Mouse (Mus musculus) forebrain, postnatal 0 days (tissue): ENCODE results near the gene Uimc1. TPM values are rescaled to one million over a fixed set of nuclear protein-coding genes. Genes with fewer than 3 reads are reported as not detected.

Experiments used
- ATAC-seq: fragments of 200-750 bp; cut with Nextera tagmentation; 2 replicates; pipeline ENCODE4 v1.8.0; 2017; ENCODE audit warnings: mild to moderate bottlenecking, moderate library complexity
- DNase-seq: peaks from one replicate; pipeline ENCODE4 v3.0.0-alpha.2; 2015
- H3K27ac ChIP-seq: fragments of 300-500 bp; sonication (generic); 2 replicates; pipeline ENCODE4 v1.5.1; 2014; ENCODE audit warnings: low read depth, mild to moderate bottlenecking, antibody characterized with exemption, low read length, moderate library complexity, mixed read lengths
- H3K27me3 ChIP-seq: fragments of 300-500 bp; sonication (generic); 2 replicates; pipeline ENCODE4 v1.6.1; 2014; ENCODE audit warnings: mild to moderate bottlenecking, low read length, mixed read lengths; ENCODE audit not compliant: insufficient read depth
- H3K36me3 ChIP-seq: fragments of 300-500 bp; sonication (generic); 2 replicates; pipeline ENCODE4 v1.6.1; 2014; ENCODE audit warnings: mild to moderate bottlenecking, moderate library complexity; ENCODE audit not compliant: insufficient read depth
- H3K4me1 ChIP-seq: fragments of 300-500 bp; sonication (generic); 2 replicates; pipeline ENCODE4 v1.6.1; 2014; ENCODE audit warnings: antibody characterized with exemption; ENCODE audit not compliant: insufficient read depth
- H3K4me2 ChIP-seq: fragments of 300-500 bp; sonication (generic); 2 replicates; pipeline ENCODE4 v1.6.1; 2014; ENCODE audit warnings: low read depth, mild to moderate bottlenecking, moderate library complexity
- H3K4me3 ChIP-seq: fragments of 300-500 bp; sonication (generic); 2 replicates; pipeline ENCODE4 v1.5.1; 2014; ENCODE audit warnings: low read depth, low read length, mixed read lengths
- H3K9ac ChIP-seq: fragments of 300-500 bp; sonication (generic); 2 replicates; pipeline ENCODE4 v1.6.1; 2014; ENCODE audit warnings: mild to moderate bottlenecking
- H3K9me3 ChIP-seq: fragments of 300-500 bp; sonication (generic); 2 replicates; pipeline ENCODE4 v1.6.1; 2016; ENCODE audit warnings: low read length
- CTCF ChIP-seq: sonication (generic); IDR thresholded peaks from 2 replicates; pipeline ENCODE4 v1.5.1; 2016; ENCODE audit warnings: antibody characterized with exemption, control low read depth, low read depth
- WGBS: fragments of 180-500 bp; shearing (Covaris S2); extraction: QIAGEN DNeasy Blood & Tissue Kit; methylation state at CpG from one replicate; pipeline ENCODE4 v1.1.7; 2014; 5-methylcytosine and 5-hydroxymethylcytosine counted together
- polyA plus RNA-seq: library from polyadenylated mRNA; unstranded; fragments of >200 nt; fragmentation: Nextera tagmentation; extraction: Ambion mirVana; gene quantifications from 2 replicates; pipeline ENCODE4 v1.2.1, GENCODE M21; 2015
- total RNA-seq: library from RNA; depleted of rRNA; stranded (reverse); fragments of >200 nt; gene quantifications from 2 replicates; pipeline ENCODE4 v1.2.3, GENCODE M21; 2014

Gene Uimc1
- total and polyA plus RNA-seq, 2 experiments from 2014 or later, result 12.2 to 12.6 TPM

DNA sequence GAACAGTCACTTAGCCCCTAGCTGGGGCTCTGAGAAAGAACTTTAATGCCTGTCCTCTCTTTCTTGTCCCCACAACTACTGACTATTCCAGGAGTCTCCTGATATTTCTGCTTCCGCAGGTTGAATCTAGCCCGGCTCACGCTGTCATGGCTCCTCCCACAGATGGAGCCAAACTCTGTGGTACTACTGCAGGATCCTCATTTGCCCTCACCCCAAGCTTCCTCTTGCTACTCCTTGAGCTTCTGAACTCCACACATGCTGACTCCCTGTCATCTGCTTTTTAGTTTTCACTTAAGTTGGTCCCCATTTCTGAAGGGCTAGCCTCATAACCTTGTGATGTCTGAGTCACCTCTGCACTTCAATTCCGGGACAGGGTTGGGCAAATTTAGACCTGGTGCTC, 80.0 kb downstream of the Uimc1 start:
- Histone ChIP-seq H3K27ac (no peak overlapping the region), H3K4me2 (no peak overlapping the region), H3K27me3 (no peaks in the 10 kb centered on the region), H3K9me3 (no peaks in the 10 kb centered on the region), H3K4me1 (no peaks in the 10 kb centered on the region), H3K36me3 (no peaks in the 10 kb centered on the region), H3K4me3 (no peak overlapping the region), H3K9ac (no peak overlapping the region)
- 90% methylated on average over 4 of the region's 4 CpGs for WGBS
- DNase-seq (no peak), ATAC-seq (no peak)
- no peak for TF ChIP-seq CTCF

DNA sequence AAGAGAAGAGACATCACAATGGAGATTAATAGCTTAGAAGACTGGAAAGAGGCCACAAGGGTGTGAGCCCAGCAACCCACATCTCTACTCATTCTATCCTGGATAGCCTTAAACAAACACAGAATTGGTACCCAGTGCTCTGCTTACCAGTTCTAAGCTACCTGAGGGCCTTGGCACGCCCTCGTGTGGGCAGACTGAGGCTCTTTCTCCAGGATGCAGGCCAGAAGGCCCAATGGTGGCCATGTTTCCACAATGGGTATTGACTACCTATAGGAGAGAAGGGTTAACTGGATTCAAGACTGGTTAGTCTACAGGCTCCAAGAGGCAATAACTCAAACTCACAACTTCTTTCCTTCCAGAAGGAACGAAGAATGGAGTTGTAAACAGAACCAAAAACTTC, 80.9 kb downstream of the Uimc1 start:
- no peaks in the 10 kb centered on the region for H3K36me3 ChIP-seq
- H3K4me1 ChIP-seq, result no peaks in the 10 kb centered on the region
- DNase-seq, result no peak
- H3K9me3 ChIP-seq, result no peaks in the 10 kb centered on the region
- no peak overlapping the region for H3K27ac ChIP-seq
- ATAC-seq, result no peak
- H3K27me3 ChIP-seq, result no peaks in the 10 kb centered on the region
- no peak overlapping the region for H3K4me3 ChIP-seq
- WGBS, result 70% methylated on average over 3 of the region's 3 CpGs
- no peak overlapping the region for H3K9ac ChIP-seq
- TF ChIP-seq CTCF, result no peak
- no peak overlapping the region for H3K4me2 ChIP-seq

DNA sequence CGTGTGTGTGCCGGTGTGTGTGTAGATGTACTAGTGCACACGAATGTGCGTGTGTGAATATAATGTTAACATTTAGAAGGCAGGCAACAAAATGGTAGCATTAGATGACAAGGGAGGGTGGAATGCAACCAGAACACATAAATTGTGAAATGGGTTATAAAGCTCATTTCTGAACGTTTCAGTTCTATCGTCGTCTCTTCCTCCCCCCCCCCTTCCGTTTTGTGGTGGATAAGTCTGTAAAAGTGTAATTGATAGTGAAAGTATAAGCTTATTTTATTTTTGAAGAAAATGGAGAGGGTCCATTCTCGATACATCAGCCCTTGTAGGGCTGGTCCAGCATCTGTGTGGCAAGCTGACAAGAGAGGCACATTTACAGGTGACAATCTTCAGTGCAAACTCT, 81.4 kb downstream of the Uimc1 start:
- Histone ChIP-seq H3K9ac (no peak overlapping the region), H3K4me2 (no peak overlapping the region), H3K4me3 (no peak overlapping the region), H3K36me3 (no peaks in the 10 kb centered on the region), H3K27ac (no peak overlapping the region), H3K27me3 (no peaks in the 10 kb centered on the region), H3K9me3 (no peaks in the 10 kb centered on the region), H3K4me1 (no peaks in the 10 kb centered on the region)
- ATAC-seq (no peak), DNase-seq (no peak)
- WGBS, result 93% methylated on average over 9 of the region's 9 CpGs
- TF ChIP-seq CTCF, result no peak

DNA sequence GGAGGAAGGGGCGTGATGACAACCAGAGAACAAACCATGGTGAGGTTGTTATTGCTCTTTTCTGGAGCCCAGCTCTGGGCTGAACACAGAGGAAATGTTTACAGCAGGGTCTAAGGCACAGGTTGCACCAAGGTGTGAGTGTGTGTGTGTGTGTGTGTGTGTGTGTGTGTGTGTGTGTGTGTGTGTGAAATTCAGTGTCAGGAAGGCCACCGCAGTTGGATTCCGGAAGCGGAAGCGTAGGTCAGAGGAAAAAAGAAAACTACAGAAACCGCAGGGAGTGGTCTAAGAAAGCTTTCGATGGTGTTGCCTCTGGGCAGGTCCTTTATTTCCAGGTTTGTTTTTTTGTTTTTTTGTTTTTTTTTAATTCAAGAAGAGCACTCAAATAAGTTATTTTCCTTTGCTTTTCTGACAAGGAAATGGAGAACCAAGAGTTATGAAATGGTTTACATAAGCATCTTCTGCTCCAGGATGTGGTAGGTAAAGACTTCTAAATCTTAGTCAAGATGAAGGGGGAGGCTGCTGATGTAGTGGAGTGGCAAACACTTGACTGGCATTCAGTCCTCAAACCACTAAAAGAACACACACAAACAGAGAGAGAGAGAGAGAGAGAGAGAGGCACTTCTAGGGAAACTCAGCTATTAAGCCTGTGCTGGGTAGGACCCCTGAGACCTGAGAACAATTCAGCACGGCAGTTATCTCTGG, 82.1 kb downstream of the Uimc1 start:
- 83% methylated on average over 8 of the region's 8 CpGs for WGBS
- no peak overlapping the region for H3K4me2 ChIP-seq
- ATAC-seq (no peak), DNase-seq (no peak)
- H3K36me3 ChIP-seq, result no peaks in the 10 kb centered on the region
- no peak overlapping the region for H3K27ac ChIP-seq
- no peak overlapping the region for H3K4me3 ChIP-seq
- no peak for TF ChIP-seq CTCF
- H3K4me1 ChIP-seq, result no peaks in the 10 kb centered on the region
- H3K9ac ChIP-seq, result no peak overlapping the region
- H3K9me3 ChIP-seq, result no peaks in the 10 kb centered on the region
- no peaks in the 10 kb centered on the region for H3K27me3 ChIP-seq

DNA sequence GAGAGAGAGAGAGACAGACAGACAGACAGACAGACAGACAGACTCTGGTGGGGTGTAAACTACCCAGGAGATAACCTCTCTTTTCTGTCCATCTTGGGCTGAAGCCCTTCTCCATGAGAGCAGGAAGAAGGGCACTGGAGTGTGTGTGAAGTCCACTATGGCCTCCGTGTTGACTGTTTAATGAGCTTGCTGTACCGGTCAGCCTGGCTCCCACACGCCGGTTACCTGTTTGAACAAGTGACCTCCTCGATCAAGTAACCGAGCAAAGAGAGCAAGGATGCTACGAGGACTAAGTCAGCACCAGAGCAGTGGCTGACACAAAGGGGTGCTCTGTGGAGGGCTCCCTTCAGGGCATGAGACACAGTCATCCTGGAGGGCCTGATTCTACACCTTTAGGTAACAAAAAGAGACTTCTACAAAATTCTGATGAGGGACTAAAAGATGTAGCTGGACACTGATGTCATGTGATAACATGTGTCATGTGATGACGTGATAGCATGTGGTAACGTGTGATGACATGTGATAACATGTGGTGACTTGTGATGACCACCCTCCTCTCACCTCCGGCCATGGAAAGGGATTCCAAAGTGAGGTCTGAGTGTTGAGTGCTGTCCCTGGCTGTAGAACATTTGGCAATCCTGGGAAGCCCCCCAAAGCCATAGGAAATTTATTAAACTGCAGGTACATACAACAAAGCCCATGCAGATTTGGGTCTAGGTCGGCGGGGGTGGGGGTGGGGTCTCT, 82.8 kb downstream of the Uimc1 start:
- no peak overlapping the region for H3K4me3 ChIP-seq
- no peaks in the 10 kb centered on the region for H3K9me3 ChIP-seq
- H3K4me1 ChIP-seq, result no peaks in the 10 kb centered on the region
- H3K9ac ChIP-seq, result no peak overlapping the region
- H3K36me3 ChIP-seq, result no peaks in the 10 kb centered on the region
- H3K27ac ChIP-seq, result no peak overlapping the region
- 91% methylated on average over 12 of the region's 12 CpGs for WGBS
- H3K4me2 ChIP-seq, result no peak overlapping the region
- DNase-seq (no peak), ATAC-seq (no peak)
- H3K27me3 ChIP-seq, result no peaks in the 10 kb centered on the region
- no peak for TF ChIP-seq CTCF

DNA sequence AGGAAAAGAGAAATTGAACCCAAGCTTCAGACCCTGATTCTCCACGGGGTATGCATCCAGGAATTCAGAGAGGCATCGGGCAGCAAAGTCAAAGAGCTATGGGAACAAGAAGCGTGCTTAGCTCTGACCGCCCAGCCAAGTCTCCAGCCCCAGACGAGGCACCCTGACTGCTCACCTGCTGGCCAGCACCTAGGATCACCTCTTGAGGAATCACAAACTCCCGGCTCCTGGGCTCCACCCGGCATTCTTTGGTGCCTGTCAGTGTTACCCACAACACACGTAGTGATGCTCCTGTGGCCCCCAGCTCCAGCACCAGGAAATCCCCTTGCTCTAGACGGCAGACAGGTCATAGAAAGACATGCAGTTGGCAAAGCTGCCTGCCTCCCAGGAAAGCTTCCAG, 85.6 kb downstream of the Uimc1 start:
- ATAC-seq (no peak), DNase-seq (no peak)
- Histone ChIP-seq H3K27me3 (no peaks in the 10 kb centered on the region), H3K9ac (no peak overlapping the region), H3K4me3 (no peak overlapping the region), H3K9me3 (no peaks in the 10 kb centered on the region), H3K4me1 (no peaks in the 10 kb centered on the region), H3K4me2 (no peak overlapping the region), H3K27ac (no peak overlapping the region), H3K36me3 (no peaks in the 10 kb centered on the region)
- 62% methylated on average over 9 of the region's 9 CpGs for WGBS
- no peak for TF ChIP-seq CTCF

DNA sequence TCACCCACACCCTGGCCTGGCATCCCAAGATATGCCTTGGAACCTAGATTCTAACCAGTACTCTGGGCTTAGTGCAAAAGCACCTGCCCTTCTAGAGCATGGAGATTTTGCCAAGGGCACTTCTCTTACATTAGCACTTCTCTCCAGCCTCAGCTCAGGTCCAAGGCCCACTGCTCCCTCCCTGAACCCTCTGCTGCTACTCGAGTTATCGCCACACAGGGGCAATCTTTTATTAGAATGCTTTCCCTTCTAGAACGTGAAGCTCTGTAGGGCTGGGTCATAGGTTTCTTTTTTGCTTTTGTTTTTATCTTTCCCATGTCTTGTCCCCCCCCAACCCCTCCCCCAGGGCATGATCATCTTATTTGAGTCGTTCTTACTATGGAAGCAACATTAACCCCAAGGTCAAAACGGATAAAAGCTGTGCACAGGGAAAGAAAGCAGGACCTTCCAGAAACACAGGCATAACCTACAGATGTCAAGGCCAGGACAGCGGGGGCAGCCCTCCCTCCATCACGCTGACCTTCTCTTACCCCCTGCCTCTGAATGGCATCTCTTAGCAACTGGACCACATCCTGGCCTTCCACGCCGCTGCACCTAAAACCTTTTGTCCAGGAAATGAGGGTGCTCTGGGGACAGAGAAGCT, 86.3 kb downstream of the Uimc1 start:
- Histone ChIP-seq H3K27me3 (no peaks in the 10 kb centered on the region), H3K4me1 (no peaks in the 10 kb centered on the region), H3K27ac (no peak overlapping the region), H3K9me3 (no peaks in the 10 kb centered on the region), H3K9ac (no peak overlapping the region), H3K36me3 (no peaks in the 10 kb centered on the region), H3K4me3 (no peak overlapping the region), H3K4me2 (no peak overlapping the region)
- ATAC-seq (no peak), DNase-seq (no peak)
- WGBS, result 20% methylated on average over 9 of the region's 9 CpGs
- TF ChIP-seq CTCF, result peak; percentile 48
